In genomic region chr6:89413481-89413884, GRCm38 (mm10) we compare ENCODE assay signal across 13 mouse cellular contexts. TPM values are rescaled to one million over a fixed set of nuclear protein-coding genes. Genes with fewer than 3 reads are reported as not detected.
DNase-seq lines count a peak whose midpoint lies in the region; ATAC-seq and TF ChIP-seq lines count a peak whose summit lies in the region.
"Had no signal": no experiment of that assay in that cellular context is flagged by ENCODE, and none has a peak within 500 bp of the region (broad histone marks: within the 10 kb centered on the region; RNA-seq: fewer than 3 reads in every experiment).

No protein-coding gene starts in this region.

- no peak overlapping the region for H3K9ac ChIP-seq in liver, adult 2 months (ENCODE audit: low read depth, low read length)
- no peak overlapping the region for H3K9ac ChIP-seq in liver, embryonic 11.5 days (ENCODE audit: low read depth, low read length)
- no peak overlapping the region for H3K9ac ChIP-seq in intestine, postnatal 0 days (ENCODE audit: low read depth, low read length)
- H3K9ac ChIP-seq in hindbrain, embryonic 11.5 days (ENCODE audit: low read depth, low read length) = no peak overlapping the region
- H3K9ac ChIP-seq: embryonic facial prominence, embryonic 12.5 days had no signal

- DNase-seq in liver, adult 2 months (ENCODE audit: extremely low read depth, low read depth, low spot score) = peak; percentile 24
- DNase-seq in liver, embryonic 11.5 days (ENCODE audit: low spot score) = no peak
- DNase-seq in Patski (ENCODE audit: low read depth, low spot score) = peak; percentile 77
- peak; percentile 41 for DNase-seq in skeletal muscle tissue, adult 2 months (ENCODE audit: low read depth, low spot score)
- DNase-seq in hindbrain, embryonic 11.5 days (ENCODE audit: low spot score) = no peak
- DNase-seq in layer of hippocampus, postnatal 10 days (ENCODE audit: low spot score in 2 of 2) = no peak
- DNase-seq: gastrocnemius, postnatal 25 days; spleen, adult 18-20 months had no signal

- no peak overlapping the region for H3K4me3 ChIP-seq in liver, adult 2 months (ENCODE audit: insufficient read depth, low read depth, low read length)
- H3K4me3 ChIP-seq in liver, embryonic 11.5 days (ENCODE audit: low read depth, low read length) = no peak overlapping the region
- H3K4me3 ChIP-seq in intestine, postnatal 0 days (ENCODE audit: low read depth, low read length) = no peak overlapping the region
- H3K4me3 ChIP-seq in hindbrain, embryonic 11.5 days (ENCODE audit: low read depth, low read length) = no peak overlapping the region
- H3K4me3 ChIP-seq: embryonic facial prominence, embryonic 12.5 days; left cerebral cortex, adult 2 months; midbrain, embryonic 10.5 days had no signal

- H3K27ac ChIP-seq in liver, adult 2 months (replicated peaks; ENCODE audit: insufficient read depth, low read depth, low read length) = no peak overlapping the region
- no peak overlapping the region for H3K27ac ChIP-seq in liver, embryonic 11.5 days (ENCODE audit: low read depth, low read length)
- peak overlapping the region; percentile 60 for H3K27ac ChIP-seq in intestine, postnatal 0 days (ENCODE audit: low read depth, low read length)
- H3K27ac ChIP-seq in hindbrain, embryonic 11.5 days (ENCODE audit: low read depth, low read length) = no peak overlapping the region
- H3K27ac ChIP-seq: embryonic facial prominence, embryonic 12.5 days; left cerebral cortex, adult 2 months; midbrain, embryonic 10.5 days had no signal

- H3K4me1 ChIP-seq in liver, adult 2 months (ENCODE audit: control insufficient read depth, insufficient read depth, low read length) = peaks cover 9% of the 10 kb centered on the region
- H3K4me1 ChIP-seq in liver, embryonic 11.5 days (replicated peaks; ENCODE audit: control insufficient read depth, insufficient read depth, low read length) = 0 out of 2 replicates have a peak, but pooled peaks cover 9% of the 10 kb centered on the region
- H3K4me1 ChIP-seq in intestine, postnatal 0 days (replicated peaks; ENCODE audit: control insufficient read depth, insufficient read depth, low read length) = no peaks in the 10 kb centered on the region
- H3K4me1 ChIP-seq in hindbrain, embryonic 11.5 days (replicated peaks; ENCODE audit: control insufficient read depth, insufficient read depth, low read length) = no peaks in the 10 kb centered on the region
- H3K4me1 ChIP-seq: embryonic facial prominence, embryonic 12.5 days; midbrain, embryonic 10.5 days had no signal

- no peak overlapping the region for H3K4me2 ChIP-seq in liver, embryonic 11.5 days
- no peak overlapping the region for H3K4me2 ChIP-seq in intestine, postnatal 0 days (replicated peaks; ENCODE audit: low read depth)
- H3K4me2 ChIP-seq in hindbrain, embryonic 11.5 days (replicated peaks; ENCODE audit: low read depth, low read length) = no peak overlapping the region
- H3K4me2 ChIP-seq: embryonic facial prominence, embryonic 12.5 days had no signal

- in situ Hi-C loops in Patski (cut with MboI; ENCODE audit: low pct_unique_long_range_greater_than_20kb) = no loop called here

- H3K36me3 ChIP-seq in liver, adult 2 months (ENCODE audit: control insufficient read depth, insufficient read depth, low read length) = no peaks in the 10 kb centered on the region
- no peaks in the 10 kb centered on the region for H3K36me3 ChIP-seq in liver, embryonic 11.5 days (ENCODE audit: control insufficient read depth, insufficient read depth, low read length)
- no peaks in the 10 kb centered on the region for H3K36me3 ChIP-seq in intestine, postnatal 0 days (ENCODE audit: control insufficient read depth, insufficient read depth)
- no peaks in the 10 kb centered on the region for H3K36me3 ChIP-seq in hindbrain, embryonic 11.5 days (ENCODE audit: control insufficient read depth, insufficient read depth, low read length)
- H3K36me3 ChIP-seq: embryonic facial prominence, embryonic 12.5 days; midbrain, embryonic 10.5 days had no signal

- CTCF ChIA-PET in Patski (lab: Charles Lee) = interaction anchor here (1.0 to 1.4 kb wide), 3 partner anchors 17 to 105 kb away, joined by 3 read pairs; no protein-coding TSS in a partner anchor

- no peak for TF ChIP-seq CTCF in liver, adult 2 months (IDR thresholded peaks at IDR 0.05; ENCODE audit: low read depth, low read length)
- no peak for TF ChIP-seq CTCF in Patski (IDR thresholded peaks at IDR 0.05)
- no peak for TF ChIP-seq CTCF in intestine, postnatal 0 days (IDR thresholded peaks at IDR 0.05; ENCODE audit: low read depth)

- no peaks in the 10 kb centered on the region for H3K27me3 ChIP-seq in liver, adult 2 months (ENCODE audit: control insufficient read depth, insufficient read depth, low read length)
- no peaks in the 10 kb centered on the region for H3K27me3 ChIP-seq in liver, embryonic 11.5 days (replicated peaks; ENCODE audit: control insufficient read depth, insufficient read depth, low read length)
- H3K27me3 ChIP-seq in Patski = no peaks in the 10 kb centered on the region
- H3K27me3 ChIP-seq in intestine, postnatal 0 days (replicated peaks; ENCODE audit: control insufficient read depth, insufficient read depth, low read length) = no peaks in the 10 kb centered on the region
- no peaks in the 10 kb centered on the region for H3K27me3 ChIP-seq in hindbrain, embryonic 11.5 days (ENCODE audit: control insufficient read depth, insufficient read depth, low read length)
- H3K27me3 ChIP-seq: embryonic facial prominence, embryonic 12.5 days had no signal

- H3K9me3 ChIP-seq in liver, embryonic 11.5 days (ENCODE audit: control insufficient read depth, low read length) = no peaks in the 10 kb centered on the region
- H3K9me3 ChIP-seq in intestine, postnatal 0 days (ENCODE audit: control insufficient read depth) = no peaks in the 10 kb centered on the region
- H3K9me3 ChIP-seq in hindbrain, embryonic 11.5 days (ENCODE audit: control insufficient read depth, low read length) = no peaks in the 10 kb centered on the region
- H3K9me3 ChIP-seq: embryonic facial prominence, embryonic 12.5 days; midbrain, embryonic 10.5 days had no signal

- ATAC-seq in liver, embryonic 11.5 days (replicated peaks; ENCODE audit: low FRiP score) = no peak
- peak; percentile 75 for ATAC-seq in Patski
- ATAC-seq in intestine, postnatal 0 days = peak; percentile 72
- ATAC-seq in hindbrain, embryonic 11.5 days (ENCODE audit: low FRiP score) = no peak
- ATAC-seq: inflammation-experienced regulatory T-cells, adult 6 months had no signal

- no peak for TF ChIP-seq POLR2A in liver, adult 2 months (IDR thresholded peaks at IDR 0.05; ENCODE audit: extremely low read depth, insufficient read depth, low read length)

- H3K79me2 ChIP-seq in liver, adult 2 months (ENCODE audit: control insufficient read depth, insufficient read depth, low read length) = no peaks in the 10 kb centered on the region

- POLR2A ChIA-PET in Patski (lab: Charles Lee) = no interaction called here

RNA-seq across cellular contexts. Expression of gene Plxna1, which starts 51.1 kb away (rescaled TPM):
- 2.6 and 4.6 TPM in 2 replicates for total RNA-seq in liver, adult 2 months (2014; rRNA removed)
- 5.7 and 6.5 TPM in 2 replicates for polyA plus RNA-seq in liver, adult 2 months (2012; rRNA removed)
- polyA plus RNA-seq in liver, embryonic 11.5 days (2014; fragmentation: Nextera tagmentation; extraction: Ambion mirVana) = 7.5 and 7.7 TPM in 2 replicates
- polyA plus RNA-seq in Patski (2021) = 103 TPM
- polyA plus RNA-seq in intestine, postnatal 0 days (2015; fragmentation: Nextera tagmentation; extraction: Ambion mirVana) = 8.7 and 9.2 TPM in 2 replicates
- 28.7 and 35.6 TPM in 2 replicates for polyA plus RNA-seq in hindbrain, embryonic 11.5 days (2014; fragmentation: Nextera tagmentation; extraction: Ambion mirVana)
- 100 to 1,000 TPM; 159 to 169 TPM for total RNA-seq in layer of hippocampus, postnatal 10 days (2021)

Comparison
In these comparisons a context has a peak if more than half of its experiments do, and no peak if none do; other contexts are left out.
1. DNase-seq: peak in liver, adult 2 months (single experiment), Patski (single experiment) and skeletal muscle tissue, adult 2 months (single experiment); none in liver, embryonic 11.5 days (single experiment), hindbrain, embryonic 11.5 days (single experiment) and layer of hippocampus, postnatal 10 days (0 of 2).
2. ATAC-seq: peak in Patski (single experiment) and intestine, postnatal 0 days (single experiment); none in liver, embryonic 11.5 days (single experiment) and hindbrain, embryonic 11.5 days (single experiment).